Mouse (Mus musculus) brain, embryonic 14.5 days (tissue): ENCODE measurements at regions not wholly inside any gene's neighbourhood (a gene's known extent, or its start where the extent isn't known, plus 50 kb on each side); places are given as distances from the start of the nearest gene placed in this dataset.

Experiments
- DNase-seq: peaks from one replicate; pipeline ENCODE4 v3.0.0-alpha.2; 2011; ENCODE audit warnings: low read depth
- CTCF ChIP-seq: fragments of 200-500 bp; IDR thresholded peaks from 2 replicates; pipeline ENCODE4 v1.5.1; 2012; ENCODE audit warnings: inconsistent platforms, mild to moderate bottlenecking, moderate library complexity, borderline replicate concordance; ENCODE audit not compliant: insufficient read depth, insufficient read length; ENCODE audit errors: extremely low read depth
- POLR2A ChIP-seq: fragments of 200-500 bp; IDR thresholded peaks from 2 replicates; pipeline ENCODE4 v1.6.1; 2012; ENCODE audit warnings: mild to moderate bottlenecking, inconsistent platforms, borderline replicate concordance; ENCODE audit not compliant: poor library complexity, insufficient read depth, insufficient read length, severe bottlenecking; ENCODE audit errors: extremely low read depth

GRCm38 (mm10) chr13:82849037-82849436, 654.8 kb upstream of the Mef2c start:
- DNase-seq, result no peak
- no peak for TF ChIP-seq POLR2A
- no peak for TF ChIP-seq CTCF

DNA sequence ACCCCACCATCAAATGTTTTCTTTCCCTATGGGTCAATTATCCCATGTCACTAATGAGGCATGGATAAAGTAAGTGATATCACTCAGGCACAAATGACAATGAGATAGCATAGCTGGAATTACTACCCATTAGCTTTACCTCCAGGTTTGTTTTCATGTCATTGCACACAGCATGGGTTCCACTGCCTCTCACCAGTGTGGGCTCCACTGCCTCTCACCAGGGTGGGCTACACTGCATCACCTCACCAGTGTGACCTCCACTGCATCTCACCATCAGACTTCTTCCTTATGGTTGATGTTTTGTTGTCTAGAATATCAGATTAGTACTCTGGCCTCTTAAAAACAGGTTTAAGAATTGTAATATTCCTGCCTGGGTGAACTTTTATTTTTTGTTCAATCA, 634.0 kb upstream of the Mef2c start:
- DNase-seq, result no peak
- TF ChIP-seq POLR2A (no peak), CTCF (no peak)

GRCm38 (mm10) chr13:82874091-82874490, 629.7 kb upstream of the Mef2c start:
- TF ChIP-seq CTCF (no peak), POLR2A (no peak)
- peak; percentile 9 for DNase-seq

DNA sequence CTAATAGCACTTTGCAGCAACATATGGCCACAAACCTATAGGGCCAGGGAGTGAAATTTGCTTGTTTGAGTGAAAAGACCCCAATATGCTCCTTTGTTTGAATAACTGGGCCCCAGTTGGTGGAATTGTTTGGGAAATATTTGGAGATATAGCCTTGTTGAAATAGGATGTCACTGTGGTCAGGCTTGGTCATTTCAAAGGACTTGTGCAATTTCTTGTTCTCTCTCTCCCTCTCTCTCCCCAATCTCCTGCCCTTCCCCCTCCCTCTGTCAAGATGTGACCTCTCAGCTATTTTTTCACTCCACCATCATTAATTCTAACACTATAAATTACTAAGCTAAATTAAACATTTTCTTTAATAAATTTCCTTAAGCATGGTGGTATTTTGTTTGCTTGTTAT, 620.5 kb upstream of the Mef2c start:
- DNase-seq, result no peak
- TF ChIP-seq CTCF (no peak), POLR2A (no peak)

DNA sequence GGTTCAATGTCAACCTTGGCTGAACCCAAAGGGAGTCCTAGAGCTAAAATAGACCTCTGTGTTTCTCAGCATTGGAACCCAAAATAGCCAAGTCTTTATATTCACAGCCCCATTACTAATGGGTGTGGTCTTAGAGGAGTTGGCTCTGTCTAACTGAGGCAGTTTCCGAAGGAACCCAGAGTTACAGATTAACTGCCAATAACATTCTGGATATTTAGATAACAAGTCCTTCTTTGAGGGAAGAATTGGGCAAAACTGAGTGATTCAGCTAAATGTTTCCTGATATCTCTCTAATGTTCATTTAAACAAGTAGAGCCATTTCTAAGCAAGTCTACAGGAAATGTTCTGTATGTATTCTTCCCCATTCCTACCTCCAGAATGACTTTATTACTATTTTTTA, 615.1 kb upstream of the Mef2c start:
- TF ChIP-seq CTCF, result no peak
- TF ChIP-seq POLR2A, result no peak
- DNase-seq, result no peak

DNA sequence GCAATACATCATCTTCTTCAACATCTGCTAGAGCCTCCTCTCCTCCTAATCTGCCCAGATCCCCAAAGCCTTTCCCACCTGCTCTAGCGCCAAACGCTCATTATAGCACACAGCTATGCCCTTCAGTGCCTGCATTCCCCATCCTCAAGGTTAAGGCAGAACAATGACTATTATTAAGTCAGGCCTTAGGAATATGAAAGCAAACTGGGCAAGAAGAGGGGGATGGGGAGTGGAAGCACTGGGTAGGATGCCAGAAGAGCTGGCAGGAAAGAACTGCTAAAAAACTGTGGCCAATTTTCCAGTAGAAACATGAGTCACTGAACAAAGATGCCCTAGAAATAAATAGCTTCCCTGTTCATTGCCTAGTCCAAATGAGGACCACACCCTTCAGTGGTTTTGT, 611.1 kb upstream of the Mef2c start:
- TF ChIP-seq CTCF (no peak), POLR2A (no peak)
- DNase-seq, result peak; percentile 54

GRCm38 (mm10) chr13:82899686-82900085, 604.1 kb upstream of the Mef2c start:
- DNase-seq, result no peak
- no peak for TF ChIP-seq CTCF
- TF ChIP-seq POLR2A, result no peak

- DNase-seq, result peak; percentile 35
- TF ChIP-seq CTCF, result no peak
- TF ChIP-seq POLR2A, result no peak
Observed at GRCm38 (mm10) chr13:82902160-82902559, 601.7 kb upstream of the Mef2c start.

- peak; percentile 44 for DNase-seq
- TF ChIP-seq CTCF (no peak), POLR2A (no peak)
Observed at GRCm38 (mm10) chr13:82903637-82904036, 600.2 kb upstream of the Mef2c start.

GRCm38 (mm10) chr13:82907689-82908088, 596.1 kb upstream of the Mef2c start:
- no peak for TF ChIP-seq CTCF
- no peak for TF ChIP-seq POLR2A
- no peak for DNase-seq

DNA sequence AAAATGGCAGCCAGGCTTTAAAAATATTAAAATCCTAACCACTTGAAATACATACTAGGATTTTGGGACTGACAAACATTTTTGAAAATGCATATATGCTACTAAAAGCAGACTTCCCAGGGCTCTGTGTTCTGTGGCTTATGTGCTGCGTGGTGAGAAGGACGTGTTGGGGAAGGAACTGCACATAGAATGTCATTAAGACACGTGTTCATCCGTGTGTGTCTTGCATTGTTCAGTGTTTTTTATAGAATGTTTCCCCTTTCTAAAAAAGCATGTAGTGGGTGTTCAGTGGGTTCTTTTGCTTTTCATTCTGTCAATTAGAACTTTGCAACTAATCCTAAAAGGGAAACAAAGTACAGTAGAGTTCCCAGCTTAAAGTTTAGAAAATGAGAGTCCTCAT, 594.7 kb upstream of the Mef2c start:
- TF ChIP-seq CTCF, result no peak
- no peak for TF ChIP-seq POLR2A
- no peak for DNase-seq

DNA sequence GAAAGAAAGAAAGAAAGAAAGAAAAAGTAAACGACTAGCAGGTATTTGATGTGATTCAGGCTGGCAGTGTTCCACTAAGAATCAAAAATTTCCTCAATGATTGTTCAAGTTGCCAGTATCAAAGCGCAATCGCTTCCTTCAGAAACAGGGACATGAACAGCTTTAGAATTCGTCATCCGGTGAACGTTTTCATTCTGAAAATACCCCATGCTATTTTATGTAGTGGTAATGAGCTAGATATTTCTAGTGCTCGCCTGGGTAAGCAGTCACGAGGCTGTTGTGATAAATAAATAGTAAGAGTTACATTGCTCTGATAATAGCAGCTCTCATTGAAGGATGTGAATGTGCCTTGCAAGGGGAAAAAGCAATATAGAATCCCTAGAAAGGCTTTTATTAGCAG, 591.0 kb upstream of the Mef2c start:
- no peak for TF ChIP-seq POLR2A
- TF ChIP-seq CTCF, result no peak
- peak; percentile 9 for DNase-seq

- TF ChIP-seq CTCF (no peak), POLR2A (no peak)
- no peak for DNase-seq
Observed at GRCm38 (mm10) chr13:82915194-82915593, 588.6 kb upstream of the Mef2c start.

- DNase-seq, result no peak
- no peak for TF ChIP-seq POLR2A
- TF ChIP-seq CTCF, result no peak
Observed at GRCm38 (mm10) chr13:82930010-82930409, 573.8 kb upstream of the Mef2c start.

DNA sequence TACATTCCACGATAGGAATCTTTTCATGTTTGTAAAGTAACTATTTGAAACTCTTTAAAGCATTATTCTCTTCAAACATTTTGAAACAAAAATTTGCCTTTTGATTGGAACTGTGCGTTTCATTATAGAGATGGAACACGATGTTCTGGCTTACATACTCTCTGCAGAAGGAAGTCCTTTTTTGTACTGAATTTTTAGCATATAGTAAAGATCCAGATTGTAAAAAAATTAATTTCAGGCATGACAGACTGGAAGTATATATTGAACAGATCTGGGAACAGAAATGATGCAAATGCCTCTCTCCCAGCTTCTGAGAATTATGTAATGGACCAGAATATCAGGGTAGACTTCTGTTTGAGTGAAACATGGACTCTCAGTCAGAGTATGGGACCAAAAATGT, 566.0 kb upstream of the Mef2c start:
- no peak for TF ChIP-seq POLR2A
- TF ChIP-seq CTCF, result no peak
- DNase-seq, result no peak
